Mouse (Mus musculus) CH12.LX (cell line): ENCODE measurements around the gene Plxnb3. TPM values are rescaled to one million over a fixed set of nuclear protein-coding genes. Genes with fewer than 3 reads are reported as not detected.

Experiments
- DNase-seq: peaks from one replicate; pipeline ENCODE4 v3.0.0-alpha.2; 2013; ENCODE audit errors: extremely low read depth
- H3K27ac ChIP-seq: 2 replicates; pipeline ENCODE4 v1.5.1; 2012; ENCODE audit warnings: low read depth, mild to moderate bottlenecking, control low read depth, moderate library complexity; ENCODE audit not compliant: insufficient read depth
- H3K27me3 ChIP-seq: replicated peaks from 2 replicates; pipeline ENCODE3; 2012; ENCODE audit warnings: inconsistent platforms
- H3K36me3 ChIP-seq, 2 experiments: replicated peaks in 1 of 2; 2 replicates each; pipeline versions ENCODE3 to v1.6.1; 2012; ENCODE audit warnings: inconsistent platforms in 1 of 2, low read length in 1 of 2, mild to moderate bottlenecking in 1 of 2, mixed read lengths in 1 of 2, moderate library complexity in 1 of 2; ENCODE audit not compliant: control insufficient read depth in 1 of 2, insufficient read depth in 1 of 2
- H3K4me1 ChIP-seq, 2 experiments: 2 replicates each; pipeline ENCODE4 v1.6.1; 2012; ENCODE audit warnings: inconsistent platforms in 1 of 2, moderate library complexity in 1 of 2; ENCODE audit not compliant: insufficient read depth in 2 of 2, control insufficient read depth in 1 of 2
- H3K4me2 ChIP-seq: 2 replicates; pipeline ENCODE4 v1.6.1; 2012; ENCODE audit warnings: low read depth, mild to moderate bottlenecking, control low read depth; ENCODE audit not compliant: poor library complexity, insufficient read depth, severe bottlenecking
- H3K4me3 ChIP-seq, 3 experiments: fragments of 150-350 bp in 1 of 3; sonication (generic) in 1 of 3; replicated peaks in 1 of 3; 2 replicates each; pipeline versions ENCODE3 to v1.5.1; 2011 to 2012; ENCODE audit warnings: low read depth in 2 of 3, low read length in 2 of 3, mild to moderate bottlenecking in 2 of 3, moderate library complexity in 2 of 3, control low read depth in 1 of 3, improper control_type of control experiment in 1 of 3, inconsistent platforms in 1 of 3, mixed read lengths in 1 of 3; ENCODE audit not compliant: poor library complexity in 1 of 3
- H3K79me2 ChIP-seq: replicated peaks from 2 replicates; pipeline ENCODE4 v1.6.1; 2012; ENCODE audit warnings: mild to moderate bottlenecking, moderate library complexity; ENCODE audit not compliant: control insufficient read depth, poor library complexity, insufficient read depth, severe bottlenecking; ENCODE audit errors: extremely low read depth
- H3K9ac ChIP-seq: 2 replicates; pipeline ENCODE4 v1.6.1; 2012; ENCODE audit warnings: low read depth, mild to moderate bottlenecking, control low read depth, moderate library complexity; ENCODE audit not compliant: insufficient read depth
- H3K9me3 ChIP-seq: replicated peaks from 2 replicates; pipeline ENCODE3; 2012; ENCODE audit warnings: low read length, inconsistent platforms, mixed read lengths
- BHLHE40 ChIP-seq: IDR thresholded peaks from 2 replicates; pipeline ENCODE4 v1.6.1; 2011; ENCODE audit warnings: mild to moderate bottlenecking, low read depth, low read length, improper control_type of control experiment
- CHD2 ChIP-seq: IDR thresholded peaks from 2 replicates; pipeline ENCODE4 v1.6.1; 2011; ENCODE audit warnings: low read length, improper control_type of control experiment
- E2F4 ChIP-seq: IDR thresholded peaks from 2 replicates; pipeline ENCODE4 v1.6.1; 2011; ENCODE audit warnings: low read depth, low read length, improper control_type of control experiment; ENCODE audit not compliant: insufficient replicate concordance
- ELF1 ChIP-seq: IDR thresholded peaks from 2 replicates; pipeline ENCODE4 v1.6.1; 2014; ENCODE audit warnings: low read depth, mild to moderate bottlenecking, inconsistent platforms, low read length, improper control_type of control experiment
- EP300 ChIP-seq: IDR thresholded peaks from 2 replicates; pipeline ENCODE4 v1.6.1; 2011; ENCODE audit warnings: low read length, improper control_type of control experiment
- ETS1 ChIP-seq: conservative IDR thresholded peaks from 2 replicates; pipeline ENCODE4 v1.6.1; 2012; ENCODE audit warnings: low read depth, mild to moderate bottlenecking, inconsistent platforms, low read length, improper control_type of control experiment, moderate library complexity
- GABPA ChIP-seq: IDR thresholded peaks from 2 replicates; pipeline ENCODE4 v1.6.1; 2012; ENCODE audit warnings: low read depth, low read length, improper control_type of control experiment, inconsistent platforms; ENCODE audit not compliant: insufficient replicate concordance
- IRF4 ChIP-seq: IDR thresholded peaks from 2 replicates; pipeline ENCODE4 v1.6.1; 2014; ENCODE audit warnings: low read depth, mild to moderate bottlenecking, inconsistent platforms, low read length, improper control_type of control experiment
- JUN ChIP-seq: IDR thresholded peaks from 2 replicates; pipeline ENCODE4 v1.6.1; 2011; ENCODE audit warnings: low read depth, mild to moderate bottlenecking, low read length, improper control_type of control experiment, moderate library complexity; ENCODE audit not compliant: insufficient read depth
- JUND ChIP-seq: conservative IDR thresholded peaks from 2 replicates; pipeline ENCODE4 v1.6.1; 2011; ENCODE audit warnings: low read depth, low read length, improper control_type of control experiment
- KAT2A ChIP-seq: IDR thresholded peaks from 2 replicates; pipeline ENCODE4 v1.6.1; 2012; ENCODE audit warnings: low read length, improper control_type of control experiment, inconsistent platforms; ENCODE audit not compliant: insufficient replicate concordance
- MAX ChIP-seq: IDR thresholded peaks from 2 replicates; pipeline ENCODE4 v1.6.1; 2011; ENCODE audit warnings: low read length, improper control_type of control experiment
- NELFE ChIP-seq: IDR thresholded peaks from 2 replicates; pipeline ENCODE4 v1.6.1; 2011; ENCODE audit warnings: low read depth, low read length, improper control_type of control experiment
- POLR2A ChIP-seq: IDR thresholded peaks from 2 replicates; pipeline ENCODE4 v1.6.1; 2011; ENCODE audit warnings: low read depth, mild to moderate bottlenecking, improper control_type of control experiment, low read length
- RAD21 ChIP-seq: IDR thresholded peaks from 2 replicates; pipeline ENCODE4 v1.6.1; 2011; ENCODE audit warnings: low read depth, mild to moderate bottlenecking, low read length, improper control_type of control experiment, moderate library complexity
- RCOR1 ChIP-seq: conservative IDR thresholded peaks from 2 replicates; pipeline ENCODE4 v1.6.1; 2012; ENCODE audit warnings: low read depth, mild to moderate bottlenecking, inconsistent platforms, low read length, improper control_type of control experiment
- SIN3A ChIP-seq: IDR thresholded peaks from 2 replicates; pipeline ENCODE4 v1.6.1; 2012; ENCODE audit warnings: low read length, improper control_type of control experiment, inconsistent platforms
- SMC3 ChIP-seq: IDR thresholded peaks from 2 replicates; pipeline ENCODE4 v1.6.1; 2011; ENCODE audit warnings: low read depth, low read length, improper control_type of control experiment
- TBP ChIP-seq: conservative IDR thresholded peaks from 2 replicates; pipeline ENCODE4 v1.6.1; 2011; ENCODE audit warnings: low read depth, low read length, improper control_type of control experiment
- TCF12 ChIP-seq: IDR thresholded peaks from 2 replicates; pipeline ENCODE4 v1.6.1; 2014; ENCODE audit warnings: low read depth, mild to moderate bottlenecking, inconsistent platforms, low read length, improper control_type of control experiment
- USF1 ChIP-seq: IDR thresholded peaks from 2 replicates; pipeline ENCODE4 v1.6.1; 2014; ENCODE audit warnings: low read depth, mild to moderate bottlenecking, inconsistent platforms, low read length, improper control_type of control experiment
- USF2 ChIP-seq: conservative IDR thresholded peaks from 2 replicates; pipeline ENCODE4 v1.6.1; 2011; ENCODE audit warnings: low read depth, low read length, improper control_type of control experiment
- ZMIZ1 ChIP-seq: IDR thresholded peaks from 2 replicates; pipeline ENCODE4 v1.6.1; 2012; ENCODE audit warnings: low read depth, mild to moderate bottlenecking, inconsistent platforms, low read length, improper control_type of control experiment
- ZNF384 ChIP-seq: IDR thresholded peaks from 2 replicates; pipeline ENCODE4 v1.6.1; 2012; ENCODE audit warnings: low read depth, low read length, improper control_type of control experiment, inconsistent platforms
- dilution Hi-C: fragments of 300-500 bp; cut with MboI; formaldehyde crosslinking; loops from 2 replicates; pipeline ENCODE4 v1.14.3; 2020; ENCODE audit warnings: low sequenced_read_pairs; ENCODE audit not compliant: extremely low pct_unique_long_range_greater_than_20kb, extremely low pct_ligation_motif_present
- in situ Hi-C: fragments of 300-500 bp; cut with MboI; formaldehyde crosslinking; loops from 3 replicates; pipeline ENCODE4 v1.14.3; 2019; ENCODE audit warnings: low sequenced_read_pairs, low pct_ligation_motif_present, low pct_unique_long_range_greater_than_20kb, mixed read lengths
- polyA plus RNA-seq: library from polyadenylated mRNA; unstranded; fragments of >175 nt; gene quantifications from 2 replicates; pipeline ENCODE4 v1.2.1, GENCODE M21; 2012; ENCODE audit warnings: low read depth; ENCODE audit not compliant: insufficient read length
- total RNA-seq, 2 experiments: library from RNA; depleted of rRNA; stranded (reverse); fragments of 300-350 nt in 1 of 2; fragments of >200 nt in 1 of 2; gene quantifications; 2 replicates each; pipeline ENCODE4 v1.2.3; 2012 to 2014

Plxnb3 gene
- total and polyA plus RNA-seq, 3 experiments, result 0.28 to 0.76 (median 0.59) TPM

GRCm38 (mm10) chrX:73717667-73718066 is 39.2 kb upstream of the Plxnb3 start:
- peaks cover 26% of the 10 kb centered on the region for H3K79me2 ChIP-seq
- dilution Hi-C loops (no loop called here), in situ Hi-C loops (no loop called here)
- peaks cover 0 to 13% of the 10 kb centered on the region in 2 experiments for H3K36me3 ChIP-seq
- H3K9me3 ChIP-seq, result no peaks in the 10 kb centered on the region
- peaks cover 10 to 34% of the 10 kb centered on the region in 2 experiments; a peak in 3 of 4 replicates for H3K4me1 ChIP-seq
- peak overlapping the region; percentile 64 to 69 (median 66) for H3K4me3 ChIP-seq
- peak; percentile 16 for DNase-seq
- H3K4me2 ChIP-seq, result peak overlapping the region; percentile 83
- H3K27me3 ChIP-seq, result no peaks in the 10 kb centered on the region
- TF ChIP-seq JUND, result no peak
- TF ChIP-seq E2F4, result no peak
- no peak for TF ChIP-seq JUN
- no peak for TF ChIP-seq IRF4
- no peak for TF ChIP-seq RAD21
- TF ChIP-seq KAT2A, result no peak
- no peak for TF ChIP-seq TCF12
- TF ChIP-seq ZMIZ1, result no peak
- H3K27ac ChIP-seq, result peak overlapping the region; percentile 97
- peak overlapping the region; percentile 71 for H3K9ac ChIP-seq

- Histone ChIP-seq H3K79me2 (peaks cover 23% of the 10 kb centered on the region), H3K9me3 (no peaks in the 10 kb centered on the region), H3K4me1 (peaks cover 10 to 34% of the 10 kb centered on the region in 2 experiments; a peak in 3 of 4 replicates), H3K4me3 (peak overlapping the region; percentile 64 to 69 (median 66)), H3K36me3 (peaks cover 0 to 16% of the 10 kb centered on the region in 2 experiments), H3K27me3 (no peaks in the 10 kb centered on the region), H3K27ac (peak overlapping the region; percentile 97), H3K4me2 (peak overlapping the region; percentile 83), H3K9ac (peak overlapping the region; percentile 71)
- in situ Hi-C loops (no loop called here), dilution Hi-C loops (no loop called here)
- TF ChIP-seq USF2 (no peak), SIN3A (no peak), RCOR1 (no peak)
- DNase-seq, result no peak
These were observed 38.6 kb upstream of the Plxnb3 start for GRCm38 (mm10) chrX:73718271-73718670.

GRCm38 (mm10) chrX:73718686-73719362 is 38.1 kb upstream of the Plxnb3 start:
- in situ Hi-C loops, result no loop called here
- dilution Hi-C loops, result no loop called here
- Histone ChIP-seq H3K27ac (peak overlapping the region; percentile 97), H3K36me3 (peaks cover 0 to 18% of the 10 kb centered on the region in 2 experiments), H3K27me3 (no peaks in the 10 kb centered on the region), H3K4me2 (peak overlapping the region; percentile 83), H3K9me3 (no peaks in the 10 kb centered on the region), H3K4me1 (peaks cover 10 to 34% of the 10 kb centered on the region in 2 experiments; a peak in 3 of 4 replicates), H3K79me2 (peaks cover 21% of the 10 kb centered on the region), H3K9ac (peak overlapping the region; percentile 71), H3K4me3 (peak overlapping the region; percentile 64 to 69 (median 66))
- DNase-seq, result peak; percentile 72
- TF ChIP-seq EP300 (peak; percentile 82), KAT2A (no peak), TBP (0 out of 2 replicates have a peak, but pooled peaks have one; percentile 15), BHLHE40 (peak; percentile 38), E2F4 (no peak), USF1 (no peak), SMC3 (no peak), MAX (no peak), ETS1 (peak; percentile 48; the same call in 1 of the 2 replicates), TCF12 (peak; percentile 78), NELFE (no peak), ELF1 (peak; percentile 39; the same call in 1 of the 2 replicates), POLR2A (0 out of 2 replicates have a peak, but pooled peaks have one; percentile 24), CHD2 (peak; percentile 57), GABPA (no peak), RCOR1 (no peak; the same call in 1 of the 2 replicates), ZNF384 (no peak), USF2 (no peak)
